ENCODE assay signal across 31 mouse cellular contexts in the genomic region with DNA sequence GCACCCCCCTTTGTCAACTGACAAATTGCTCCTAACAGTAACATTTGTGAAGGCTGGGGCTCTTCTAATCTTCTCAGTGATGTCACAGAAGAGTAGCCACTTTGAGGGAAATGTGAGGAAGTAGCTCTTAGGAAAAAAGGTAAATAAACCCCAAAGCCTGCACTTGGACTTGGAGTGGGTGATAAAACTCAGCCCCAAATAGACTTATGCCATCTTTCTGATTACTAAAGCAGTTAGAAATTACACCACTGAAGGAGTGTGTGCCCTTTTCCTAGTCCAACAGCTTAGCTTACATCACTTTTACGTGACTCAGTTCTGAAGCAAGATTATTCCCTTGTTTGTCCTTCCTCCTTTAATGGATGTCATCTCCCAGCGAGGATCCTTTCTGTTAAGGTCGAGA.
"Had no signal": no experiment of that assay in that cellular context is flagged by ENCODE, and none has a peak within 500 bp of the region (broad histone marks: within the 10 kb centered on the region; RNA-seq: fewer than 3 reads in every experiment).

No protein-coding gene starts in this region.

- H3K4me2 ChIP-seq: heart, embryonic 11.5 days; heart, embryonic 12.5 days; heart, embryonic 13.5 days; heart, embryonic 15.5 days; hindbrain, embryonic 12.5 days; hindbrain, embryonic 13.5 days; hindbrain, embryonic 14.5 days; hindbrain, embryonic 15.5 days; intestine, embryonic 15.5 days; kidney, embryonic 15.5 days had no signal

- H3K9me3 ChIP-seq: heart, embryonic 10.5 days; heart, embryonic 12.5 days; heart, embryonic 13.5 days; heart, embryonic 15.5 days; hindbrain, embryonic 10.5 days; hindbrain, embryonic 12.5 days; hindbrain, embryonic 13.5 days; hindbrain, embryonic 15.5 days; intestine, embryonic 15.5 days; kidney, embryonic 15.5 days had no signal

- H3K36me3 ChIP-seq: hindbrain, embryonic 10.5 days; hindbrain, embryonic 12.5 days; hindbrain, embryonic 13.5 days; hindbrain, embryonic 15.5 days; intestine, embryonic 15.5 days; kidney, embryonic 15.5 days had no signal

- H3K27ac ChIP-seq: heart, embryonic 10.5 days; heart, embryonic 13.5 days; heart, embryonic 15.5 days; hindbrain, embryonic 10.5 days; hindbrain, embryonic 12.5 days; hindbrain, embryonic 13.5 days; hindbrain, embryonic 14.5 days; hindbrain, embryonic 15.5 days; hindbrain, postnatal 0 days; intestine, embryonic 15.5 days; kidney, embryonic 15.5 days; kidney, postnatal 0 days; layer of hippocampus, adult 2 months; left cerebral cortex, adult 2 months had no signal

- H3K27me3 ChIP-seq: heart, embryonic 12.5 days; heart, embryonic 13.5 days; heart, embryonic 15.5 days; hindbrain, embryonic 12.5 days; hindbrain, embryonic 15.5 days; intestine, embryonic 15.5 days; kidney, embryonic 15.5 days had no signal

- H3K4me1 ChIP-seq: hindbrain, embryonic 15.5 days had no signal

- H3K9ac ChIP-seq: heart, embryonic 12.5 days; heart, embryonic 13.5 days; heart, embryonic 15.5 days; hindbrain, embryonic 12.5 days; hindbrain, embryonic 13.5 days; hindbrain, embryonic 14.5 days; hindbrain, embryonic 15.5 days; intestine, embryonic 15.5 days; kidney, embryonic 15.5 days had no signal

- H3K4me3 ChIP-seq: heart, embryonic 10.5 days; heart, embryonic 12.5 days; heart, embryonic 13.5 days; heart, embryonic 15.5 days; hindbrain, embryonic 10.5 days; hindbrain, embryonic 12.5 days; hindbrain, embryonic 13.5 days; hindbrain, embryonic 15.5 days; intestine, embryonic 15.5 days; kidney, embryonic 15.5 days; layer of hippocampus, adult 2 months; left cerebral cortex, adult 2 months had no signal

- DNase-seq: kidney, adult 11 months; kidney, adult 18-20 months; kidney, adult 2 months; kidney, adult 8-10 months; kidney, adult 9 months; kidney, postnatal 10 days; kidney, postnatal 14 days; kidney, postnatal 25 days; kidney, postnatal 36 days; kidney, postnatal 4 days; layer of hippocampus, adult 9-11 months; layer of hippocampus, postnatal 36 days had no signal

- ATAC-seq: hindbrain, embryonic 16.5 days; hindbrain, postnatal 0 days; inflammation-experienced regulatory T-cells, adult 6 months; intestine, embryonic 15.5 days; intestine, embryonic 16.5 days had no signal
